Mouse (Mus musculus): ENCODE results near the gene Sectm1a. TPM values are rescaled to one million over a fixed set of nuclear protein-coding genes. Genes with fewer than 3 reads are reported as not detected.

Sectm1a gene
- polyA plus RNA-seq (2012): not detected in 2 replicates

- TF ChIP-seq GATA1 (IDR thresholded peaks at IDR 0.05; ENCODE audit: low read length): no peak
- TF ChIP-seq TAL1 (IDR thresholded peaks at IDR 0.05; ENCODE audit: low read length): no peak
- Histone ChIP-seq H3K27me3 (ENCODE audit: control insufficient read depth) (no peaks in the 10 kb centered on the region), H3K9me3 (ENCODE audit: control insufficient read depth, low read length) (no peaks in the 10 kb centered on the region), H3K4me1 (ENCODE audit: control insufficient read depth) (peaks cover 2% of the 10 kb centered on the region; the same call in 1 of the 2 replicates), H3K4me3 (replicated peaks) (no peak within 1 kb of the TSS), H3K36me3 (ENCODE audit: control insufficient read depth) (no peaks in the 10 kb centered on the region)
These were observed at the start of gene Sectm1a for GRCm38 (mm10) chr11:121081120-121081519. TSS of gene Sectm1a (minus strand) at chr11:121081220.

- TF ChIP-seq GATA1 (IDR thresholded peaks at IDR 0.05; ENCODE audit: low read length) (no peak), TAL1 (IDR thresholded peaks at IDR 0.05; ENCODE audit: low read length) (no peak)
- no peaks in the 10 kb centered on the region for H3K36me3 ChIP-seq (ENCODE audit: control insufficient read depth)
- H3K9me3 ChIP-seq (ENCODE audit: control insufficient read depth, low read length): no peaks in the 10 kb centered on the region
- no peak overlapping the region for H3K4me3 ChIP-seq (replicated peaks)
- H3K4me1 ChIP-seq (ENCODE audit: control insufficient read depth): peaks cover 6% of the 10 kb centered on the region
- H3K27me3 ChIP-seq (ENCODE audit: control insufficient read depth): 0 out of 2 replicates have a peak, but pooled peaks cover 3% of the 10 kb centered on the region
These were observed 48.6 kb upstream of the Sectm1a start for GRCm38 (mm10) chr11:121129616-121130015.

GRCm38 (mm10) chr11:121127441-121127840, 46.4 kb upstream of the Sectm1a start:
- H3K27me3 ChIP-seq (ENCODE audit: control insufficient read depth): 0 out of 2 replicates have a peak, but pooled peaks cover 3% of the 10 kb centered on the region
- no peak for TF ChIP-seq GATA1 (IDR thresholded peaks at IDR 0.05; ENCODE audit: low read length)
- no peak for TF ChIP-seq TAL1 (IDR thresholded peaks at IDR 0.05; ENCODE audit: low read length)
- H3K4me3 ChIP-seq (replicated peaks): no peak overlapping the region
- no peaks in the 10 kb centered on the region for H3K36me3 ChIP-seq (ENCODE audit: control insufficient read depth)
- H3K9me3 ChIP-seq (ENCODE audit: control insufficient read depth, low read length): no peaks in the 10 kb centered on the region
- peaks cover 6% of the 10 kb centered on the region for H3K4me1 ChIP-seq (ENCODE audit: control insufficient read depth)

GRCm38 (mm10) chr11:121126395-121126794, 45.4 kb upstream of the Sectm1a start:
- Histone ChIP-seq H3K27me3 (ENCODE audit: control insufficient read depth) (no peaks in the 10 kb centered on the region), H3K4me3 (replicated peaks) (no peak overlapping the region), H3K9me3 (ENCODE audit: control insufficient read depth, low read length) (no peaks in the 10 kb centered on the region), H3K4me1 (ENCODE audit: control insufficient read depth) (peaks cover 9% of the 10 kb centered on the region), H3K36me3 (ENCODE audit: control insufficient read depth) (no peaks in the 10 kb centered on the region)
- TF ChIP-seq GATA1 (IDR thresholded peaks at IDR 0.05; ENCODE audit: low read length): no peak
- no peak for TF ChIP-seq TAL1 (IDR thresholded peaks at IDR 0.05; ENCODE audit: low read length)

- H3K4me1 ChIP-seq (ENCODE audit: control insufficient read depth): peaks cover 9% of the 10 kb centered on the region
- no peaks in the 10 kb centered on the region for H3K27me3 ChIP-seq (ENCODE audit: control insufficient read depth)
- TF ChIP-seq GATA1 (IDR thresholded peaks at IDR 0.05; ENCODE audit: low read length) (no peak), TAL1 (IDR thresholded peaks at IDR 0.05; ENCODE audit: low read length) (no peak)
- H3K36me3 ChIP-seq (ENCODE audit: control insufficient read depth): no peaks in the 10 kb centered on the region
- H3K4me3 ChIP-seq (replicated peaks): no peak overlapping the region
- no peaks in the 10 kb centered on the region for H3K9me3 ChIP-seq (ENCODE audit: control insufficient read depth, low read length)
These were observed 44.6 kb upstream of the Sectm1a start for GRCm38 (mm10) chr11:121125522-121126172.

GRCm38 (mm10) chr11:121123438-121123837, 42.4 kb upstream of the Sectm1a start:
- Histone ChIP-seq H3K4me3 (replicated peaks) (no peak overlapping the region), H3K36me3 (ENCODE audit: control insufficient read depth) (no peaks in the 10 kb centered on the region), H3K9me3 (ENCODE audit: control insufficient read depth, low read length) (no peaks in the 10 kb centered on the region), H3K27me3 (ENCODE audit: control insufficient read depth) (no peaks in the 10 kb centered on the region), H3K4me1 (ENCODE audit: control insufficient read depth) (peaks cover 9% of the 10 kb centered on the region)
- TF ChIP-seq TAL1 (IDR thresholded peaks at IDR 0.05; ENCODE audit: low read length) (no peak), GATA1 (IDR thresholded peaks at IDR 0.05; ENCODE audit: low read length) (no peak)

GRCm38 (mm10) chr11:121122024-121122670, 41.1 kb upstream of the Sectm1a start:
- H3K4me3 ChIP-seq (replicated peaks): no peak overlapping the region
- TF ChIP-seq TAL1 (IDR thresholded peaks at IDR 0.05; ENCODE audit: low read length): no peak
- TF ChIP-seq GATA1 (IDR thresholded peaks at IDR 0.05; ENCODE audit: low read length): no peak
- peaks cover 13% of the 10 kb centered on the region for H3K4me1 ChIP-seq (ENCODE audit: control insufficient read depth)

GRCm38 (mm10) chr11:121121151-121121550, 40.1 kb upstream of the Sectm1a start:
- no peaks in the 10 kb centered on the region for H3K9me3 ChIP-seq (ENCODE audit: control insufficient read depth, low read length)
- peaks cover 11% of the 10 kb centered on the region for H3K4me1 ChIP-seq (ENCODE audit: control insufficient read depth)
- no peaks in the 10 kb centered on the region for H3K27me3 ChIP-seq (ENCODE audit: control insufficient read depth)
- H3K36me3 ChIP-seq (ENCODE audit: control insufficient read depth): no peaks in the 10 kb centered on the region
- H3K4me3 ChIP-seq (replicated peaks): no peak overlapping the region
- TF ChIP-seq GATA1 (IDR thresholded peaks at IDR 0.05; ENCODE audit: low read length) (no peak), TAL1 (IDR thresholded peaks at IDR 0.05; ENCODE audit: low read length) (no peak)

More at GRCm38 (mm10) chr11:121122024-121122670, 41.1 kb upstream of the Sectm1a start:
- H3K36me3 ChIP-seq (ENCODE audit: control insufficient read depth): no peaks in the 10 kb centered on the region
- H3K27me3 ChIP-seq (ENCODE audit: control insufficient read depth): no peaks in the 10 kb centered on the region
- no peaks in the 10 kb centered on the region for H3K9me3 ChIP-seq (ENCODE audit: control insufficient read depth, low read length)

- no peaks in the 10 kb centered on the region for H3K9me3 ChIP-seq (ENCODE audit: control insufficient read depth, low read length)
- TF ChIP-seq TAL1 (IDR thresholded peaks at IDR 0.05; ENCODE audit: low read length): no peak
- no peak for TF ChIP-seq GATA1 (IDR thresholded peaks at IDR 0.05; ENCODE audit: low read length)
- no peaks in the 10 kb centered on the region for H3K27me3 ChIP-seq (ENCODE audit: control insufficient read depth)
- no peak within 1 kb of the TSS for H3K4me3 ChIP-seq (replicated peaks)
- H3K4me1 ChIP-seq (ENCODE audit: control insufficient read depth): peaks cover 7% of the 10 kb centered on the region
- H3K36me3 ChIP-seq (ENCODE audit: control insufficient read depth): no peaks in the 10 kb centered on the region
These were observed 37.6 kb upstream of the Sectm1a start, which contains the start of gene Tex19.2 for GRCm38 (mm10) chr11:121118577-121118976. TSS of gene Tex19.2 (minus strand) at chr11:121118677.

Measured in erythroblast, embryonic 14.5 days (primary cell).